Mouse (Mus musculus) limb, embryonic 11.5 days (tissue): ENCODE measurements at regions not wholly inside any gene's neighbourhood (a gene's known extent, or its start where the extent isn't known, plus 50 kb on each side); places are given as distances from the start of the nearest gene placed in this dataset.
A peak's percentile ranks its signal among the peaks of the same experiment; 100 is the strongest.

ENCODE experiments used
- ATAC-seq: fragments of 200-750 bp; cut with Nextera tagmentation; 2 replicates; pipeline ENCODE4 v1.8.0; 2017; ENCODE audit warnings: low read depth; ENCODE audit not compliant: insufficient number of reproducible peaks, low FRiP score, low TSS enrichment
- DNase-seq: peaks from one replicate; pipeline ENCODE4 v3.0.0-alpha.2; 2015; ENCODE audit warnings: low spot score
- H3K27ac ChIP-seq: fragments of 300-500 bp; sonication (generic); replicated peaks from 2 replicates; pipeline ENCODE4 v1.5.1; 2014; ENCODE audit warnings: low read depth, mild to moderate bottlenecking, low read length
- H3K27me3 ChIP-seq: fragments of 300-500 bp; sonication (generic); 2 replicates; pipeline ENCODE4 v1.6.1; 2014; ENCODE audit warnings: mild to moderate bottlenecking, low read length, mixed read lengths; ENCODE audit not compliant: control insufficient read depth, insufficient read depth
- H3K36me3 ChIP-seq: fragments of 300-500 bp; sonication (generic); 2 replicates; pipeline ENCODE4 v1.6.1; 2014; ENCODE audit warnings: mild to moderate bottlenecking, low read length, moderate library complexity, mixed read lengths; ENCODE audit not compliant: control insufficient read depth, insufficient read depth
- H3K4me1 ChIP-seq: fragments of 300-500 bp; sonication (generic); 2 replicates; pipeline ENCODE4 v1.6.1; 2014; ENCODE audit warnings: low read length, mixed read lengths; ENCODE audit not compliant: control insufficient read depth, insufficient read depth
- H3K4me2 ChIP-seq: fragments of 300-500 bp; sonication (generic); 2 replicates; pipeline ENCODE4 v1.6.1; 2014; ENCODE audit warnings: low read depth, mild to moderate bottlenecking, moderate library complexity; ENCODE audit not compliant: severe bottlenecking
- H3K4me3 ChIP-seq: fragments of 300-500 bp; sonication (generic); 2 replicates; pipeline ENCODE4 v1.5.1; 2014; ENCODE audit warnings: low read depth, low read length
- H3K9ac ChIP-seq: fragments of 300-500 bp; sonication (generic); 2 replicates; pipeline ENCODE4 v1.6.1; 2014; ENCODE audit warnings: mild to moderate bottlenecking, low read length
- H3K9me3 ChIP-seq: fragments of 300-500 bp; sonication (generic); 2 replicates; pipeline ENCODE4 v1.6.1; 2016; ENCODE audit warnings: low read length; ENCODE audit not compliant: control insufficient read depth
- WGBS: fragments of 180-500 bp; shearing (Covaris S2); extraction: QIAGEN DNeasy Blood & Tissue Kit; methylation state at CpG from one replicate; pipeline ENCODE4 v1.1.7; 2014; 5-methylcytosine and 5-hydroxymethylcytosine counted together

- Histone ChIP-seq H3K27ac (no peak overlapping the region), H3K27me3 (no peaks in the 10 kb centered on the region), H3K4me1 (no peaks in the 10 kb centered on the region; the same call in 1 of the 2 replicates), H3K36me3 (no peaks in the 10 kb centered on the region), H3K9me3 (no peaks in the 10 kb centered on the region), H3K4me3 (no peak overlapping the region), H3K4me2 (no peak overlapping the region; the same call in 1 of the 2 replicates), H3K9ac (no peak overlapping the region)
- 42% methylated on average over 10 of the region's 10 CpGs for WGBS
- DNase-seq (peak; percentile 74), ATAC-seq (peak; percentile 62; the same call in 1 of the 2 replicates)
Observed at GRCm38 (mm10) chr8:23504704-23505103, 1093.5 kb downstream of the Mrps31 start.

GRCm38 (mm10) chr8:23505216-23505615 is 1094.1 kb downstream of the Mrps31 start:
- Histone ChIP-seq H3K9me3 (no peaks in the 10 kb centered on the region), H3K9ac (no peak overlapping the region), H3K36me3 (no peaks in the 10 kb centered on the region), H3K27me3 (no peaks in the 10 kb centered on the region), H3K4me2 (no peak overlapping the region), H3K27ac (no peak overlapping the region), H3K4me1 (no peaks in the 10 kb centered on the region; the same call in 1 of the 2 replicates), H3K4me3 (no peak overlapping the region)
- no peak for ATAC-seq
- WGBS, result 94% methylated on average over 9 of the region's 9 CpGs
- DNase-seq, result no peak

GRCm38 (mm10) chr8:23505966-23506365 is 1094.8 kb downstream of the Mrps31 start:
- no peaks in the 10 kb centered on the region for H3K27me3 ChIP-seq
- WGBS, result 94% methylated on average over 4 of the region's 4 CpGs
- H3K4me1 ChIP-seq, result no peaks in the 10 kb centered on the region; the same call in 1 of the 2 replicates
- ATAC-seq (no peak), DNase-seq (no peak)
- no peak overlapping the region for H3K9ac ChIP-seq
- H3K4me3 ChIP-seq, result no peak overlapping the region
- no peaks in the 10 kb centered on the region for H3K9me3 ChIP-seq
- no peaks in the 10 kb centered on the region for H3K36me3 ChIP-seq
- no peak overlapping the region for H3K4me2 ChIP-seq
- no peak overlapping the region for H3K27ac ChIP-seq

DNA sequence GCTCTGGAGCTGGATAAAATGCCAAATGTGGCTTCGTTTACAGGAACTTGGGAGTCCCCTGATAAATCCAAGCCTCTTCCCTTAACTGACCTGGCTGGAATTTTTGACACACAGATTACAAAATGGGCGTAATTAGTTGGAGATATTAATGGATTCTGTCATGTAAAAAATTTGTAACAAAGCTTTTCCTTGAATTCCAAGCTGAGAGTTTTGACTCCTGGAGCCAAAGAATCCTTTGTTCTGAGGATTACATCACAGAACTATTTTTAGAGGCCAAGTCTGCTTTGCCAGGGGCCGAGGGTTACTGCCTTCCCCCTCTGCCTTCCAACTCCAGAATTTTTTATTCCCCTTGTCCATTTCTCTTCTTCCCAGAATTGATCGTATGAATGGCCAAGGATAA is 1096.5 kb downstream of the Mrps31 start:
- no peak overlapping the region for H3K4me2 ChIP-seq
- no peaks in the 10 kb centered on the region for H3K9me3 ChIP-seq
- DNase-seq (no peak), ATAC-seq (no peak)
- no peak overlapping the region for H3K9ac ChIP-seq
- WGBS, result 73% methylated on average over 4 of the region's 4 CpGs
- no peak overlapping the region for H3K27ac ChIP-seq
- no peak overlapping the region for H3K4me3 ChIP-seq
- no peaks in the 10 kb centered on the region; the same call in 1 of the 2 replicates for H3K4me1 ChIP-seq
- no peaks in the 10 kb centered on the region for H3K27me3 ChIP-seq
- no peaks in the 10 kb centered on the region for H3K36me3 ChIP-seq

GRCm38 (mm10) chr8:23510076-23510475 is 1098.9 kb downstream of the Mrps31 start:
- no peak overlapping the region for H3K4me2 ChIP-seq
- no peak overlapping the region for H3K27ac ChIP-seq
- H3K4me3 ChIP-seq, result no peak overlapping the region
- H3K36me3 ChIP-seq, result no peaks in the 10 kb centered on the region
- H3K27me3 ChIP-seq, result no peaks in the 10 kb centered on the region
- no peak for ATAC-seq
- no peak overlapping the region for H3K9ac ChIP-seq
- no peak for DNase-seq
- no peaks in the 10 kb centered on the region for H3K4me1 ChIP-seq
- WGBS, result 28% methylated on average over 5 of the region's 5 CpGs
- no peaks in the 10 kb centered on the region for H3K9me3 ChIP-seq

DNA sequence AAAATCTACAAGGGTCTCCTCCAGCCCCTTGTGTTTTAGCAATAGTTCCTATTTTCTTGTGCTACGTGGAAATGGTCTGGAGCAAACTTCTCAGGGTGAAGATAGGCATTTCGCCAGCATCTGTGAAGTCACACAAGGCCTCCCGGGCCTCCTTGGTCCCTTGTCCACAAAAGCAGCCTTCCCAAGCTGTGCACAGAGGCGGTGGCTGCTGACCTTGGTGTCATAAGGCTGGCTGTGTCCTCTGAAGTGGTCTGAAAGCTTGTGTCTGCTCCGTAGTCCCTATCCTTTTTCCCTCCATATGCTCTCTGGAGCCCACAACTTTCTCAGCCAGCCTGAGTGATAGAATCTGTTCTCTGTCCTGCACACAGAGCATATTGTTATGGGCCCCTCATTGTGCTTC is 1099.4 kb downstream of the Mrps31 start:
- Histone ChIP-seq H3K9me3 (no peaks in the 10 kb centered on the region), H3K27ac (no peak overlapping the region), H3K27me3 (no peaks in the 10 kb centered on the region), H3K4me2 (no peak overlapping the region), H3K4me1 (no peaks in the 10 kb centered on the region), H3K36me3 (no peaks in the 10 kb centered on the region), H3K9ac (no peak overlapping the region), H3K4me3 (no peak overlapping the region)
- no peak for ATAC-seq
- WGBS, result 68% methylated on average over 5 of the region's 5 CpGs
- DNase-seq, result no peak

DNA sequence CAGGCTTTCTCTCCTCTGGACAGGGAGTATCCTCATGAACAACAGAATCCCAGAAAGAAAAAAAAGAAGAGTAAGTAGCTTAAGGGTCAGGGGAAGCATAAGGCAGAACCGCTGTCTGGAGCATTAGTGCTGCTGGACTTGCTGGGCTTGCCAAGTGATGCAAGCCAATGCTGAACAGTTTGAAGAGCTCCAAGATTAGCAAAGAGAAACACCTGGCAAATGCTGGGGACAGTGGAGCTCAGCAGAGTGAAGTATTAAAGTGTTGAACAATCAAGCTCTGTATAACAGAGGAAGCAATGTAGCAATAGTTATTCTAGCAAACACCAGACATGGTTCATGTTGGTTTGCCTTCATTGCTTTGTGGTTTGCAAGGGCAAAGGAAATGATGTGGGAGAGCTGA is 1100.1 kb downstream of the Mrps31 start:
- ATAC-seq (no peak), DNase-seq (no peak)
- H3K27me3 ChIP-seq, result no peaks in the 10 kb centered on the region
- H3K4me1 ChIP-seq, result no peaks in the 10 kb centered on the region
- H3K9me3 ChIP-seq, result no peaks in the 10 kb centered on the region
- no peaks in the 10 kb centered on the region for H3K36me3 ChIP-seq
- no peak overlapping the region for H3K9ac ChIP-seq
- no peak overlapping the region for H3K4me3 ChIP-seq
- 93% methylated on average over 1 of the region's 1 CpGs for WGBS
- H3K4me2 ChIP-seq, result no peak overlapping the region
- H3K27ac ChIP-seq, result no peak overlapping the region

DNA sequence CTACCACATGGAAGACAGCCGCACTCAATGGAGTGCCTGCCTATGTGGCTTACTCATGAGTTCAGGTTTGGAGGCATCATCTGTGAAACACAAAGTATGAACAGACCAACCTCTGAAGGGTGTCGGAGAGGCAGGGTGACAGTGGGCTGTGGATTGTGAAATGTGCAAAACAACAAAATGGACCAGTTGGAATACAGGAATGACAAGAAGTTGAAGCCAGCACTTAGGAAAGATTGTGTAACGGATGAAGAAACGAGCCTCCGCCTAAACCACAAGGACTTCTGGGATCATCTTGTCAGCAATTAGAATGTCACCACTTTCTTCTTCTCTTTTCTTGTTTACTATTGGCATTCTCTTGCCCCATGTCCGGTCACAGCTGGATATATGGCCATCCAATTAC is 1100.6 kb downstream of the Mrps31 start:
- no peak for ATAC-seq
- Histone ChIP-seq H3K36me3 (no peaks in the 10 kb centered on the region), H3K4me1 (no peaks in the 10 kb centered on the region), H3K9ac (no peak overlapping the region), H3K4me2 (no peak overlapping the region), H3K27ac (no peak overlapping the region), H3K9me3 (no peaks in the 10 kb centered on the region), H3K27me3 (no peaks in the 10 kb centered on the region), H3K4me3 (no peak overlapping the region)
- no peak for DNase-seq
- WGBS, result 93% methylated on average over 6 of the region's 6 CpGs

GRCm38 (mm10) chr8:23516469-23516868 is 1105.3 kb downstream of the Mrps31 start:
- Histone ChIP-seq H3K27me3 (no peaks in the 10 kb centered on the region), H3K9me3 (no peaks in the 10 kb centered on the region), H3K4me1 (no peaks in the 10 kb centered on the region), H3K9ac (no peak overlapping the region), H3K4me3 (no peak overlapping the region), H3K27ac (no peak overlapping the region), H3K36me3 (no peaks in the 10 kb centered on the region), H3K4me2 (no peak overlapping the region)
- ATAC-seq (no peak), DNase-seq (no peak)
- 77% methylated on average over 2 of the region's 2 CpGs for WGBS
